Mouse (Mus musculus) frontal cortex, adult (tissue): Measurements from ENCODE around the gene Rps6.

Experiments used
- ATAC-seq: cut with Nextera tagmentation; 2 replicates; pipeline ENCODE4 v1.9.2; 2017; ENCODE audit warnings: mild to moderate bottlenecking, moderate library complexity, mixed read lengths; ENCODE audit not compliant: low TSS enrichment

The Rps6 gene

DNA sequence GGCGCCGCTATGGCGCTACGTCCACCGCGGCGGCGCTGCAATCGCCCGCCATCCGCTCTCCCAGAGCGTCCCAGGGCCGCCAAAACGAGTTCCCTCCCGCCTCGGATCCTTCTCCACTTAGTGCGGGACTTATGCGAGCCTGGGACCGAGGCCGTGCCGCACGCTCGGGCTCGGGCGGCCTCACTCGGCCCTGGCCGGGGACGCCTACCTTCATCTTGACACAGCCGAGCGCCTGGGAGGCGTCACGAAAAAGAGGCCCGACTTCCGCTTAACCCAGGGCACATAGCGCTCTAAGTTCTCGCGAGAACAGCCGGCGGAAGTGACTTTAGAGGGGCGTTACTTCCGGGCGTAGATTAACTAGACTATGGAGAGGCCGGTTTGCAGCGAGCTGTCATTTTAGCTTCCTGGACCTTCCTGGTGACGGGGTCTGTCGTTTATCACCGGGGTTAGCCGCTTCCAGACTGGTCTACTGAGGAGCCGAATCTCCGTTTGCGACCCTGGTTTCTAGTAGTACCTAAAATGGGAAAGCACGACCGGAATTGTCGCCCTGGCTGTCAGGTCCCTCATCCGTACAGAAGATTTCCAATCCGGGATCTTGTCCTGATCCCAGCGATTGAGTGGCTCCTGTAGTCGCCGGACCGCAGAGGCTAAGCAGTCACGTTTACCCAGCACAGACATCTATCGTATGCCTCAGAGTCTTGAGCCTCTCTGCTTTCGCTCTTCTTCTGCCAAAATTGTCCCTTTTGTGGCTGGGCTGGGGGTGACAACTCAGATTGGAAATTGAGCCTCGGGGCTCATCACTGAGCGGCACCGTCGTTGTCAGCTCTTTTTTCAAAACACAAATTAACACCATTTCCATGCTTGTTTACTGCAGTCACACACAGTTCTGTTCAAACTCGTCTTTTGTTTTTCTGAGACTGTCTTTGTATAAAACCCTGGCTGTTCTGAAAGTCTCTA is at the start of gene Rps6:
Gene Rps6 (minus strand): TSS at position 300 of the 957 bp plus-strand sequence.
- peak; percentile 95 for ATAC-seq

GRCm38 (mm10) chr4:86905869-86906268 is 48.7 kb upstream of the Rps6 start:
- no peak for ATAC-seq

DNA sequence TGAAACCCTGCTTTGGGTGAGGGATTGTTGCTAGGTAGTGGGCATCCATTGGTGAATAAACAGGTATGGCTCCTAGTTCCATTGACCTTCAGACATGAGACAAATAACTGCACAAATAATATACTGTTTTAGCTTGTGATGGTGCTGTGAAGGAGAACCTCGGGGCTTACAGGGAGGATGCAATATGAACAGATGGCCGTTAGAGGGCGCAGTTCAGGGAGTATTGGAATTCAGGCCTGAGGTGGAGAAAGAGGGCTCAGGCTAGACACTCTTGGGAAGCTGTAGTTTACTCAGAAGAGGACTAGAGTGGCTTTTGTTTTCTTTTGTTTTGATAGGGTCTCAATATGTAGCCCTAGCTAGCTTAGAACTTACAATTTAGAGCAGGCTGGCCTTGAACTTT is 47.8 kb upstream of the Rps6 start:
- no peak for ATAC-seq

- ATAC-seq: no peak
Observed at GRCm38 (mm10) chr4:86902351-86902750, 45.1 kb upstream of the Rps6 start.

DNA sequence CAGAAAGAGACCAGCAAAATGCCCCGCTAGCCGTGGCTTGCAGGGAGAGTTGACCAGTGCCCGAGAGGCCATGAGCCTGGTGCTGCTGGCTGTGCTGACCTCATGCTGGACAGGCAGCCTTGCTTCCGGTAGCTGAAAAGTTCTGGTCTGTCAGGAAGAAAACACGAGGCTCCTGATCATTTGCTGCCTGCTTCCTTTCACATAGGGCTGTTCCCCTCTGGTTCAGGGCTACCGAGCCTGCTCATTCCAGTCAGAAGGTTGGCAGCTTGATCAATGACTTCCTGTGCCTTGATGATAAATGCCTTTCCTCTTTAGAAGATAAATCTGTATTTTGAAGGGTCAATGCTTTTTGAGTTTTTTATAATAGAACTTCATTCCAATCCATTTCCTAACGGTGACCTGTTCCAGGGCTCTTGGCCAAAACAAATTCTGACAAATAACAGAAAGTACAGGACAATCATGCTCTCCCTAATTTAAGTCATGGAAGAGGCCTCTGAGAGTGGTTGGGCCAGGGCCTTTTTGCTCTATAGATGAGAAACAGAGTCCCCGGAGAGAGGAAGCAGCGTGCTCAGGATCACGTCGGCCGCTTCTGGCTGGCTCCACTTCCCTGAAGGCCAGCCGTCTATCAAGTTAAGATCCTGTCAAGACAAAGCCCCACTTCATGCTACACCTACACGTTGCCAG is 41.7 kb upstream of the Rps6 start:
- ATAC-seq: no peak

DNA sequence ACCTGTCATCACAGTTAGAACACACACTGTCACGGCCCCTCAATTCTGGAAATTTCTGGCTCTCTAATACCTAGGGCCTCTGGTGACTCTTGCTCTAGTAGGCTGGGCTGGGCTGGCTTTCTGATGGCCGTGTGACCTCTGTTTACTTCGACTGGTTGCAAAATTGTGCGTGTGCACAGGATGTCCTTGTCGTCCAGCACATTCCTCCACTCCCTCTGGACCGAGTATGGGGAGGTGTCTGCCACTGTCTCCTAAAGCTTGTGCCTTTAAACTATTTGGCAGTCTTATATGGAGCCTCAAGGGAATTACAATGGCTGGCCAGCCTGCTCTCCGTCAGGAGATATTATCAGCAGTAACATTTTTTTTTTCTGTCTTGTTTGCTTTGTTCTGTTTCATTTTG is 40.2 kb upstream of the Rps6 start:
- ATAC-seq: no peak

GRCm38 (mm10) chr4:86887879-86888278 is 30.7 kb upstream of the Rps6 start:
- no peak for ATAC-seq

- ATAC-seq: no peak
Observed at GRCm38 (mm10) chr4:86886160-86886878, 29.1 kb upstream of the Rps6 start.

DNA sequence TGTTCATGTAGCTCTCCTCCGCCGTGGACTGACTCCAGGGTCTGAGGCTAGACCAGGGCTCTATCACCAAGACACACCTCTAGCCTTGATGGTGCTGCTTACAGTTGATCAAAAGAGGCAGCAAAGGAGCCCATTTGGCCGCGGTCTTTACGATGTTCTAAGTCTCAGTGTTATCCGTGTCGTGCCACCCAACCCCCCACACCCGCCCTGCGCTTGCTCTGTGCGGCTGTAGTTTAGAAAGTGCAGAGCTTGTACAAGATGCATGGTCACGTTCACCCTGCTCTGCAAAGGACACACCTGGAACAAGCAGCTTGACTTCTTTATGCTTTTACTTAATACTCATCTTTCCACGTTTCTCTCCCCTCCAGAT is 28.6 kb upstream of the Rps6 start:
- no peak for ATAC-seq

GRCm38 (mm10) chr4:86884945-86885344 is 27.7 kb upstream of the Rps6 start:
- no peak for ATAC-seq

DNA sequence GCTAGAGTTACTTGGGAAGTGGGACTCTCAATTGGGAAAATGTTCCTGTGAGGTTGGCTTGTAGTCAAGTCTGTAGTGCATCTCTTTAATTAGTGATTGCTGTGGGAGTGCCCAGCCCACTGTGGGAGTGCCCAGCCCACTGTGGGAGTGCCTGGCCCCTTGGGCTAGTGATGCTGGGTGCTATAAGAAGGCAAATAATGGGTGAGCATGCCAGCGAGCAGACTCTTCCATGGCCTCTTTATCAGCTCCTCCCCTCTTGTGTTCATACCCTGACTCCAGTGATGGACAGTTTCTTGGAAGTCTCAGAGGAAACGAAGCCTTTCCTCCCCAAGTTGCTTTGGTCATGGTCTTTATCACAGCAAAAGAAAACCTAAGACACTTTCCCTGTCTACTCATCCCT is 25.2 kb upstream of the Rps6 start:
- no peak for ATAC-seq

GRCm38 (mm10) chr4:86881178-86881577 is 24.0 kb upstream of the Rps6 start:
- no peak for ATAC-seq

GRCm38 (mm10) chr4:86879477-86879876 is 22.3 kb upstream of the Rps6 start:
- no peak for ATAC-seq

DNA sequence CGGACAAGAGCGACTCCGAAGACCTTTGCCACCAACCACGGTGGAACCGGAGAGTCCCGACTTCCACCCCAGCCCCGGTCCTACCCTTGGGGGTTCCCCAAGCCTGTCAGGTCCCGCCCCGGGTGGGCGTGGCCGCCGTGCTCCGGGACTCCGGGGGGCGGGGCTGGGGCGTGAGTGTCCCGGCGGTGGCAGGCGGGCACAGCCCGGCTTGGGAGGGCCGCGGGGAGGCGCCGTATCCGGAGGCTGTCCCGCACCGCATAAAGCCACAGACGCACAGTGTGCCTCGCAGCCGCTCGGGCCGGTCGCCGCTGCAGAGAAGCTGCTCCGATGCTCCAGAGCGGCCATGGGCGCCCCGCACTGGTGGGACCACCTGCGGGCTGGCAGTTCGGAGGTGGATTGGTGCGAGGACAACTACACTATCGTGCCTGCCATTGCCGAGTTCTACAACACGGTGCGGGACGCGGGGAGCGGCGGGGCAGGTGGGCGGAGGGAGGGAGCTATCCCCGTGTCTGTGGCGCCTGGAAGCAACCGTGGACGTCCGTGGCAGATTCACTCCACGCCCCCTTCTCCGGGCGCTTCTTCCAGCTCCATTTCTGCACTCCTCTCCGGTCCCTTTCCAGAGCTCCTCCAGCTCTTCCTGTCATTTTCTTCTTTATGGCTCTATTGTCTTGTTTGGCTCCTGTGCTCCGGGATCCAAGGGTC is 17.1 kb upstream of the Rps6 start, which contains the start of gene Acer2:
Gene Acer2 (plus strand): TSS at position 251 of the 702 bp plus-strand sequence.
- peak; percentile 90 for ATAC-seq

- 0 out of 2 replicates have a peak, but pooled peaks have one; percentile 26 for ATAC-seq
Observed at GRCm38 (mm10) chr4:86873072-86873471, 15.9 kb upstream of the Rps6 start.

- no peak for ATAC-seq
Observed at GRCm38 (mm10) chr4:86871988-86872387, 14.8 kb upstream of the Rps6 start.

DNA sequence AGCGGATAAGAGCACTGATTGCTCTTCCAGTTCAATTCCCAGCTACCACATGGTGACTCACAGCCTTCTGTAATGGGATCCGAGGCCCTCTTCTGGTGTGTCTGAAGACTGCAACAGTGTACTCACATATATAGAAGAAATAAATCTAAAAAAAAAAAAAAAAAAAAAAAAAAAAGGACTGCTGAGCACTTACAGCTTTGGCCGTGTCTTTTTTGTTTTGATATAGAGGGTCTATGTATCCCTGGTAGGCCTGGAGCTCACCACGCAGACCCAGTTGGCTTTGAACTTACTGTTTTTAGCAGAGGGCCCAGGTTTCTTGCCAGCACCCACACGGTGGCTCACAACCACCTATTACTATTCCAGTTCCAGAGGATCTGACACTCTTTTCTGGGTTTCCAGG is 6.9 kb upstream of the Rps6 start:
- ATAC-seq: no peak

- peak; percentile 15 for ATAC-seq
Observed at GRCm38 (mm10) chr4:86858070-86858440, 843 bp upstream of the Rps6 start.

DNA sequence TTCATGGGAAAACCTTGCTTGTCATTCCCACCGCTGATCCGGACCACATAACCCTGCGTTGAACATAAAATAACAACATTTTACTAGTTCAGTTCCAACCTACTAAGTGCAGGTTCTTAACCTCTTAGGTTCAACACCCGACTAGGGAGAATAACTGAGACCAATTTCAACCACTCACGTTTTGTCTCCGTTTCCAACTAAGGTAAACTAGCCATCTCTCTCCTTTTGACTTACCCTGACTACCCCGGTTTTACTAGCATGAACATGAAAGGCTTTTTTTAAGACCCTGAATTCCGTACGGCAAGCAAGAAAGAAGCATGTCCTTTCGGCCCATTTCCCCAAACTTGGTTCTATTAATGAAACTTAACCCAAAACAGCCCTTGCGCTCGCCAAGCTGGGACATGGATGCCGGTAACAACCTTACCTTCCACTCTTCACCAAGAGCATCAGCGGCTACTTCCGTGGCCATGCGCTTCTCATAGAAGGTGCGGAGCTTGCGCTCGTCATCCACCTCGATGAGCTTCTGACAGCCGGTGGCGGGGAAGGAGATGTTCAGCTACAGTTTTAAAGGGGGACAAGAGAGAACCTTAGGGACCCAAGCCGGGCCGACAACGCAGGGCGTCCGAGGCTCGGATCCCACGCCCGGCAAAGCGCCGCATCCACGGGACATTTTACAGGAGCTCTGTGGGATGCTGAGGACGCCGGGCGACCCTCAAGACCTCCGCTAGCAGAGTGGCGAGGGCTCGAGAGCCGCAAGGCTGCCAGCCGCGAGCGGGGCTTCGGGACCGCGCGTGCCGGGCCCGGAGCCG is 704 bp downstream of the Rps6 start:
- no peak; the same call in 1 of the 2 replicates for ATAC-seq

DNA sequence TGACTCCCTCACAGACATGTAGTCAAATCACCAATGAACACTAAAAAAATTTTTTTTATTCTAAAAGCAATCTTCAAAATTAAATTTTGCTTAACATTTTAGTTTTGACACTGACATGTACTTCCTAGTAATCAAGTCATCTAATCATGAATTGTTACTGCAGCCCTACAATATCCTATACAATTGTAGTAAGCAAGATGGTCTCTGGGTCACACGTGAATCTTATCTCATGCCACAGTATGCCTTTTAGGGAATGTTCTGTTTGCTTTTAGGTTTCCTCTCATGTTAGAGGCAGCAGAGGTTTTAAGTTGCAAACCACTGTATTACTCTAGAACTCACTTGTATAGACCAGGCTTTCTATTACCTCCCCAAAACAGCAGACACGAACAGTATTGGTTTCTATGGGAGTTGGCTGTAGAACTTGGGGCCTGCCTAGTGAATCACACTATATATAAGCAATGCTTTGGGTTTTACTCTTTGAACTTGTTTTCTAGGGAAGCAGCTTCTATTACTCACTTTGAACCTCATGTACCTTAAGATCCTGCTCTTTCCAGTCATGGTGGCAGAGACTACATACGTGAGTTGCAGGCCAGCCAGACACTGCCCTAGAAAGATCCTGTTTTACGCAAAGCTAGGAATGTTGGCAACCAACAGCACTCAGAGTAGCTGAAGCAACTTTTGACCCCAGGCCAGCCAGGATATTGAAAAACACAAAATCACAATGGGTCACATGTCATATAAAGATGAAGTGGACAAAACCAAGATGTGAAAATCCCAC is 4.2 kb downstream of the Rps6 start:
- no peak for ATAC-seq
